Mouse (Mus musculus): Measurements from ENCODE around the gene Slbp.

The Slbp gene

DNA sequence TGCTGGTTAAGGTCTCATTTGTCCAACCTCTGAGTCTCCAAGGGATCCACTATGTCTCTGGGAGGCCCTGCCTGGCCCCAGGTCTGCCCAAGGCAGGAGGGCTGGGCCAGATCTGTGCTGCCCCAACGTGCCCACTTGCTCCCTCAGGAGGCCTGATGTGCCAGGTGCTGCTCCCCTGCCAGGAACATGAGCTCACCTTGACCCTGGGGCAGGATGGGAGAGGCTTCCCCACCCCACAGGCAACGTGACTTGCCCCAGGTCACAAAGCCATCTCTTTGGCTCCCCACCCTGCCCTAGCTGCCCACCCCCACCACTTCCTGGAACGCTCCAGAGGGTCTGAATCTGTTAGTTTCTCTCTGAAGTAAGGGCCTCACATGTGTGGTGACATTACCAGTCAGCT lies 28.7 kb upstream of the Slbp start:
- no peak for DNase-seq (ENCODE audit: low spot score)

DNA sequence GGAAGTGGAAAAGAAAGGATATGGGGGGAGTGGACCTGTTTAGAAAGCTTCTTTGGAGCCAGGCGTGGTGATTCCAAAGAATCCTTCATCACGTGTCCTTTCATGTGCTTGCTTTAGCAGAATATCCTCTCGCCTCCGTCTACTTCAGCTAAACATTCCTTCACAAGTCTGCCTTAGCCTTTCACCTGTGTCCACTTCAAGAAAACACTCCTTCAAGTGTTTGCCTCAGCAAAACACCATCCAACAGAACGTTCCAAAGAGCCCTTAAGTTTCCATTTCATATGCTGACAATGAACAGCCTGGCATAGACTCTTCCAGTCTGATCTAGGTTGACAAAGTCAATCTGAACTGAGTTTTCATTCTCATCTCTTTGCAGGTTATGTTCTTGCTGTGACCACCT lies 25.9 kb upstream of the Slbp start:
- DNase-seq (ENCODE audit: low spot score) = no peak

DNA sequence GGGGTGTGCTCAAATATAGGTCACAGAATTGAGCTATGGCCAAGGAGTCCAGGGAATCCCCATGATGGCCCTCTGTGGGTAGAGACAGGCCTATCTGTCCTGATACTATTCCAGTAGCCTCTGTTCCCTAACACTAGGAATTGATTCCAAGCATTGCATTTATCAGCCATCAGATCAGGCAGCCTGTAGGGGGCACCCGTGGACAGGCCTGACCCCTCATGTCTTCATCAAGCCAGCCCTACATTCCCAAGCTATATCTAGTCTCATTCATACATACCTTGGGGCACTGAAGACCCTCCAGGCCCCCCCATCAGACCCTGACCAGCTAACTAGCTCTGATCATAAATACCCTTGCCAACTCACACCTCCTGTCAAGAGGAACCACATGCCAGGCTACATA lies 23.6 kb upstream of the Slbp start:
- DNase-seq (ENCODE audit: low spot score) = no peak

DNA sequence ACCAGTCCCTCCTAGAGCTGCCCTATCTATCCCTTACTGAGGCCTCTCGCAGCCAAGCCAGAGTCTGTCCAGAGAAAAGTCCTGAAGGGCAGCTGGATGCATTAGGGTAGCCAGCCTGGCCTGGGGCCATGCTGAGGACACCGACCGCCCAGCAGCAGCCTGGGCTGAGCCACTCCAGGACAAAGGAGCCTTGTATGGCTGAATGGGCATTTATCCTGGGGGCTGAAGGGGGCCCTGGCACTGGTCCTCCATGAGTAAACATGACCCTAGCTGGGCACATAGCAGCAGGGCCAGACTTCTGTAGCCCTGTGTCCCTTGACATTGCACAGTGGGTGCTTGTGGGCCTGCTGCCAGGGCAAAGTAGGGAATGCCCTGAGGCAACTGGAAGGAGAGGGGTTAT lies 22.1 kb upstream of the Slbp start:
- no peak for DNase-seq (ENCODE audit: low spot score)

DNA sequence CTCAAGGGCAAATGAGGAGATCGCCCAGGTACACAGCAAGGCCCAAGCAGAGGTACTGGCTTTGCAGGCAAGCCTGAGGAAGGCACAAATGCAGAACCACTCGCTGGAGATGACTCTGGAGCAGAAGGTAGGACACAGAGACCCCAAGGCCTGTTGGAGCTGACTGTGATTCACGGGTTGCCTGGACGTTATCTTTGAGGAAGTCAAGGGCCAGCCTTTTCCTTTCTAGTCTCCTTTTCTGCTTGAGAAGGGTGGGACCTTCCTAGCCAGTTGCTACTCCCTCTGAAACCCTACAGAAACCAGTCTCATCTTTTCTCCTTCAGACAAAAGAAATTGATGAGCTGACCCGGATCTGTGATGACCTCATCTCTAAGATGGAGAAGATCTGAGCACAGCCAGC lies 19.3 kb upstream of the Slbp start:
- no peak for DNase-seq (ENCODE audit: low spot score)

DNA sequence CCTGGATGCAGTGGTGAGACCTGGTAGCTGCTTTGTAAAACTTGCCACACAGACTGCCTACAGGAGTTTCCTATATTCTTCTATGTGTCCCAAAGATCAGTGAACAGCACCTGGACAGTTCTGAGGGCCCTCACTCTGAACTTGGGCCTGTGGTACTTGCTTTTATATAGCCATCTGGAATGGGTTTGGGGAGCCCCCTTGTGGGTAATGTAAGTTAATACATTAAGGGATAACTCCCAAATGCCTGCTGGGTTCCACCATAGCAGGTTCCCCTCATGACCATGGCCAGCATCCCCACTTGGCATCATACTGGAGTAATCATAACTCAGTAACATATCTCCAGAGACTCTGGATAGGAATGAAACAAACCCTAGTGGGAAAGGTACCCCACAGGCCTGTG lies 15.8 kb upstream of the Slbp start:
- DNase-seq (ENCODE audit: low spot score) = no peak

DNA sequence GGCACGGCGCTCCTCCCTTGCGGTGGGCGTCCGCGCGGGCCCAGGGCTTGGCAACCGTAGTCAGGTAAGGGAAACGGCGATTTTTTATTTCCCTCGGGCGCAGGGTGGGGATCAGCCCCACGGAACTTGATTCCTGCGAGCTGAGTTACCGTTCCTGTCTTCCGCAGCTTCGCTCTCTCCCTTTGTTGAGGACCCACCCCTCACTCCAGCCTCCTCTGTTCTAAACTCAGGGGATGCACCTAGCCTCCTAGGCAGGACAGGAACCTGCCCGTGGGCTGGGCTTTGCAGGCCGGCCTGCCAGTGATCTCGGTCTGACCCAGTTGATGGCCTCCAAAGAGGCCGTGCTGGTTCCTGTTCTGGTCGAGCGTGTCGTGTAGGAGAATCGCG lies 6.3 kb upstream of the Slbp start:
- DNase-seq (ENCODE audit: low spot score) = no peak

DNA sequence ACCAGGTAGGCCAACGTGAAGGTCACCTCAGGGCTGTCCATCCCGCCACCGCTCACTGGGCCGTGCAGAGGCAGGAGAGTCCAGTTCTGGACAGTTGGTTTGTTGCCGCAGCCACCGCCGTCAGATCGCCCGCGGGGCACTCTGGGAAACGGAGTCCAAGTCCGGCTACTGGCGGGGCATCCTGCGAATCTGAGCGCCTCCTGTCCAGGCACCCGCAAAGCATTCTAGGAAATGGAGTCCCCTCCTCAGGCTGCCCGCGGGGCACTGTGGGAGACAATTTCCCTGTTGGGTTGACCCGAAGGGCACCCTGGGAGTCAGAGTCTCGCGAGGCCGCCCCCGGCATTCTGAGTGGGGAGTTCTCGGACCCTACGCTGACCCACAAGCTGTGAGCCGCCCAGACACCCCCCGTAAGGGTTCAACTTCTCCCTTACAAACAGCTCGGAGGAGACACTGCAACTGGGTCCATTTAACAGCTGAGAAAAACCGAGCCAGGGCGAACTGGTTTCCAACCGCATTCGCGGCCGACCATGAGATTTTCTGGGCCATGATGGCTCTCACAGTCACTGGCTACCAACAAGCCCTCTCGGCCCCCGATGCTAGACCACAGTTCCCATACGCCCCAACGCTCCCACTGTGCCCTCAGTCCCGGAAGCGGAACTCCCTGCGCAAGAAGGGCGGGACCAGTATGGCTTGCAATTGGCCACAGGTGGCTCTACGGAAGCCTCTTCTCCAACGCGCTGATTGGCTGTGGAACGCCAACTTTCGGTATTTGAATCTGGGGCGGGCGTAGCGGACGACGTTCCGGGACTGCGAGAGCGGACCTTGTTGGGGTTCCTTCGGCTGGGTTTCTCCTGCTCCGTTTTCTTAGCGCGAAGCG lies 5.7 kb upstream of the Slbp start, which contains the start of the genes Tacc3 and Tmem129:
TSS of gene Tacc3 (plus strand) at position 342 of the 877 bp plus-strand sequence.
TSS of gene Tmem129 (minus strand) at position 630 of the 877 bp plus-strand sequence.
- peak; percentile 87 for DNase-seq (ENCODE audit: low spot score)

DNA sequence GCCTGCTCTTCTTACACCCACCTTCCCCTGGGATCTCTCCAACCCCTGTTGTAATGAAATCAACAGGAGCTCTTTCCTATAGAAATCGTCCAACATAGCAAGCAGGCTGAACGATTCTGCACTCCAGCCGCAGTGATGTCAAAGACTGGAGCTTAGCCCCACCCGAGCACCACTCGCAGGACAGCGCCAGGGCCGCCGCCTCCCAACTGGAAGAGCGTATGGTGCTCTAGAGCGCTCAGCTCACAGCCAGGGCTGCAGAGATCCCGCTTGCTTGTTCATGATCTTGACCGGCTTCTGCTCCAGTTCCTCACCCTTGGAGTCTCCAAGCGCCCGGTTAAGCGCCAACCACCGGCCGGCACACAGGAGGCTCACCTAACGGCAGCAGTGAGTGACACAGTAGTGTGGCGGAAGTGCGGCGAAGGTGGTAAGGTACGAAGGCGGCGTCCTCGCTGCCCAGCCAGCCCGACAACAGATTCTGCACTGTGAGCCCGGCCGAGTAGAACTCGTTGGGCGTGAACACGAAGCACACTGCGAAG lies 4.9 kb upstream of the Slbp start:
- no peak for DNase-seq (ENCODE audit: low spot score)

DNA sequence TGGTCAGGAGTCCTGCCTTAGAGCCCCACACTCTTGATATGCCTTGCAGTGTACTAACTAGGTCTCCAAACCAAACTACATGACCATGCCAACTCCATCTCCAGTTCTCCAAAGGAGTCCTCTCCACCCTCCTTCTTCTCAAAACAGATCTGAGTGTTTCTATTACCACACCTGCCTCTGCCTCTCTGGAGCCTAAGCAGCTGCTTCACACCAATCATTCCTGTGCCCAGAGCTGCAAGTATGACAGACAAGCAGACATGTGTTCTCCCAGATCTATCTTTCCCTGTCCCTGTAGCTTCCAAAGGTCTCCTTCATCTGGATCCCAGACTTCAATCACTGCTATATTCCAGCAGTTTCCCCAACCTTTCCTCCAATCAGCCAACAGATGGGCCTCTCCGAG lies 4.4 kb upstream of the Slbp start:
- DNase-seq (ENCODE audit: low spot score) = no peak

DNA sequence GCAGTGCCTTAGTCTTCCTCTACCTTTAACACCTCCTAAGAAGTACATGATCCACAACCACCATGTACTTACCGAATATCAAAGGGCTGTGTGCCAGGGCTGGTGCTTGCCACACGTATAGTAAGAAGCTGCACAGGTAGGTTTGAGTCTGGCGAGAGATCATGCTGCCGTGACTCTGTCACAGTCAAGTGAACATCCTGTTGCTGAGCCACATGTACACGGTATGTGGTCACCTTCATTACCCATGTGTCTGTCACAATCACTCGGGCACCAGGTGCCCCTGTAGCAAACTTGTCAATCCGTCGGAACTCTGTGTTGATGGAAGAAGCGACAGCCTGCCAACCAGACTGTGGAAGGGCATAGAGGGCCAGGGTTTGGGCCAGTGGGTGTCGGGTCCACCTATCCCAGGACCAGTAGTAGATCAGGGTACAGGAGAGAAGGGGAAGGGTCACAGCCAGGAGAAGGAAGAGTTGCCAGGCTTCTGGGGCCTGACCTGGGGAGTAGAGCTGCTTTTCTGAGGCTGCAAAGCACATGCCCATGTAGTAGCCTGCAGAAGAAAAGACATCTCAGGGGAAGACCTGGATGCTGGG lies 3.0 kb upstream of the Slbp start:
- no peak for DNase-seq (ENCODE audit: low spot score)

DNA sequence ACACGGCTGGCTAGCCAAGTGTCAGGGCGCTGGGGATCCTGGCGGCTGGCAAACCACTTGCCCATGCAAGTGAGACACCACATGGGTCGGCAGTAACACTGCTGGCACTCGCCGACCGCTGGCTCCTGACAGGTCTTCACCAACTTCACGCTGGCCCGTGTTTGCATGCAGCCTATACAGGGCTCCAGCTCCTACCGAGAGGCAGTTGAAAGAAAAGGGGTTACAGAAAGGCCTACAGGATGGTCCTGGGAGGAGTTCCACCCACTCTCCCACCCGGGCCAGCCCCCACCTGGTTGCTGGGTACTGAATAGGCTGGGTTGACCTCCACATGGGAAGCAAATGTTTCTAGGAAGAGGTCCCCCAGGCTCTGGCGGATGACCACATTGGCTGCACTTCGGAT lies 2.0 kb upstream of the Slbp start:
- no peak for DNase-seq (ENCODE audit: low spot score)

DNA sequence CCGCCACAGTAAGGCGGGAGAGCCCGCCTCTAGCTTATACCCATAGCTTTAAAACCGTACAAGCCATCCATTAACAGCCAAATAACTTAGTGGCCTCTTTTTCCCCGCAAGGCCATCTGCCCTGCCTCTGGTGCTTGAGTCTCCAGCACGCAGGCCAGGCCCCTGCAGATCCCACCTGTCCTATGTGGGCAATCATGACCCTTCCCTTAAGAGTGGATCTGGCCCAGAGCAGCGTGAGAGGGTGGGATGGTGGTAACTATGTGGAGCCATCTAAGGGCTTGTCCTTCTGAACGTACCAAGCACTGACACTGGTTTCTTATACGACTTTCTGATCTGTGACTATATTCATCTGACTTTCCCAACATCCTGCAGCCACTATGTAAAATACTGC lies 404 bp upstream of the Slbp start:
- DNase-seq (ENCODE audit: low spot score) = no peak

DNA sequence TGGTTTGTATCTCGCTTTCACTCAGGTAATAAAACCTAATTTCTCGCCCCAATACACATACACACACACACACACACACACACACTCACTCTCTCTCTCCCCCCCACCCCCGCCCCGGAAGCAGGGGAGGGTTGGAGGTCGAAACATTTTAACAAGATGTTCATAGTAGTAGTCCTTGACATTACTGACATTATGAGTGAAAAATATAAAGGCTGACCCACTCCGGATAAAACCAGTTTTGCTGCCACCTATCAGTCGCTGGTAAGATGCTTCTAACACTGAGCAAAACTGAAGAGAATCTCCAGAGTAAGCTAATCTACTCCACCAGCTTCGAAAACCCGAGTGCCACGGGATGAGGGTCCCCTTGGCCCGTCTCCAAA lies 843 bp downstream of the Slbp start:
- no peak for DNase-seq (ENCODE audit: low spot score)

DNA sequence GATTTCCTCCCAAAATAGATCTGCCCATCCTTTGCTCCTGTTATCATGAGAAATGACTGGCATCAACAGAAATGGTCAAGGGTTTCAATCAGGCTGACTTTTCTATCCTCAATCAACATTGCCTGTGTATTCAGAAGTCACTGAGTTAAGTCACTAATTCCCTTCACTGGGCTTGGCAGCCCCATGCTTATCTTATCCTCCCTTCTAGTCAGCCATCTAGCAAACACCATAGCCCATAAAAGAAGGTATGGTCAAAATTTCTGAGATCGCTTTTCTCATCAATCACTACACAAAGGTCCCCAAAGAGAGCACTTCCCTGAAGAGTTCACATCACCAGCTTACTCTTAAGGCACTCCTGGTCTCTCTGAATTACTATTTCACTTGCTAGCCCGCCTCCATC lies 1.4 kb downstream of the Slbp start:
- no peak for DNase-seq (ENCODE audit: low spot score)

DNA sequence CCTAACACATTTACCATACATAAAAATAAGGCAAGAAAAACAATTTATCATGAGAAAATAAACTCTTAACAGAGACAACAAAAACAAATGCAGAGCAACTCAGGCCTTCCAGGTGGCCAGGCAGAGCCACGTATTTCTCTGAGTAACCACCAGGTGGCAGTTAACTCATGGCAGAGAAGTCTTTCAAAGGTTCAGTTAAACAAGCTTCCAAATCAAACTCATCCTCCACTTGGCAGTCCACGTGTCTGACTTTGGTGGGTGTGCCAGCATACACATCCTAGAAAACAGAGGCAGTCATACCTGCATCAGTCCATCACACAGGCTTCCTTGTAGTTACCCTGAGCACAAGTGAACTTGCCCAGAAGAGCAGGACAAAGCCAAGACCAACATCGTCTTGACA lies 11.7 kb downstream of the Slbp start:
- no peak for DNase-seq (ENCODE audit: low spot score)

DNA sequence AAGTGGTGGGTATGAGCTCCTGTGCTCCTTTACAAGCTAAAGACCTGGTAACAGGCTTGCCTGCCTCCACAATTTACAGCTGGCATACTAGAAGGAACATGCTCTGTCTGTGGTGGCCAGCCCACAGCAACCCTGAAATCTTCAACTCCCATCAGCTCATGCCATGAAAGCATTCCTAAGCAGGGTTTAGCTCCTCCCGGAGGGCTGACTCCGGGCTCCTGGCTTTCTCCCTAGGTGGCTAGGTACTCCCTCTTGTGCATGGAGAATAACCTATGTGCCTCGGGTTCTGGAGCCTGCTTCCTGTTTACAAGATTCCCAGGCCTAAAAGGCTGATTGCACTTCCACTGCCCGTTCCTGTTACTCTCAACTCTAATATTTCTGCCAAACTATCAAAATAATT lies 13.5 kb downstream of the Slbp start:
- no peak for DNase-seq (ENCODE audit: low spot score)

DNA sequence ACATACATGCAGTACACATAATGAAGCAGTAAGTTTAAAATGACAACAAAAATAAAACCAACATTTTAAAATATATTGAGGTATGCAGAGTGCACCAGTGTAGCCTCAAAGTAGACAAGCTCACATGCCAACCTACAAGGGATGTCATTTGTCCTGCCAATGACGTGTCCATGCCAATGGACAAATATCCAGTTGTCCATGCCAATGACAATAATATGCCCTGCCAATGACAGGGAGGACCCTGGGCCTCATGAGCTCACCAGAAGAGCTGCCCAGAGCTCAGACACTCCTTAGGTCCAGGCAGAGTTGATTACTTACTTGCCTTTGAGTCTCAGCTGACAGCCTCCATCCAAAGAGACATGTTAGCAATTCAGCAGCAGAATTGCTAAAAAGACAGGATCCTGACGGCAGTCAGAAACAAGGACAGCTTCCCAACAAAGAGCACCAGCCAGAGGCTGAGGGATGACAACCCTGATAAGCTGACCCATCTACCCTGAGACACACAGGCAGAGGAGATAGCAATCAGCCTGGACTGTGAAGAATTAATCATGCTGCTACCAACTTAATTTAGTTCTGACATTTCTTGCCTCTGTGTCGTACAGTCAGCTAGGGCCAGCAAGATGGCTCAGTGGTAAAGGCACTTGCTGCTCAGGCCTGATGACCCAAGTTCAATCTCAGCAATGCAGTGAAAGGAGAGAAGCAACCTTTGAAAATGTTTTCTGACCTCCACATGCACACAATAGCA lies 14.6 kb downstream of the Slbp start:
- no peak for DNase-seq (ENCODE audit: low spot score)

DNA sequence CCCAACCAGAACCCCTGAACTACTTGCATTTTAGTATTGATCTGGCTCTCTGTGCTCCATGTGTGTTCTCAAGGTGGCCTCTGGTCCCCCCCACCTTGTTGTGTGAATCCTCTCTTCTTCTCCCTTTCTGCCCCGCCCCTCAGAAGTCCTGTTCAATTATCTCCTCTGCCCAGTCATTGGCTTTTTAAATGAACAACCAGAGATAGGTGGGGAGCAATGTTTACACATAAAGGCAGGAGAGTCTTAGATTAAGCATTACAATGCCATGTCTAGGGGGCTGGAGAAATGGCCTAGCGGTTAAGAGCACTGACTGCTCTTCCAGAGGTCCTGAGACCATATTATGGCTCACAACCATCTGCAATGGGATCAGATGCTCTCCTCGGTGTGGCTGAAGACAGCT lies 17.0 kb downstream of the Slbp start:
- no peak for DNase-seq (ENCODE audit: low spot score)

DNA sequence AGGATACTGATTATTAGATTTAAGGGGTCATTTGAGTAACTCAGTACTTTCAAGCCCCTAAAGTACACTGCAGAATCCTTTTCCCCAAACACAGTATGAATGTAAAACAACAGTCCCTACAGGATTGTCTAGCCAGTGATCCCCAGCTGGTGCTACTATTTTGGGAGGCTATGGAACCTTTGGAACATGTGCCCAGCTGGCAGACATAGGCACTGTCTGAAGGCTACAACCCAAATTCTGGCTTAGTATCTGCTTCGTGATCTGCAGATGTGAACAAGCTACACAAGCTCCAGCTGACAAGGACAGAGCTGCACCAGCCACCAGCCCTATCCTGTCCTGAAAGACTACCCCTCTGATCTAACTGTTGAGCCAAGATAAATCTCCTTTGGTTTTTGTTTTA lies 19.8 kb downstream of the Slbp start:
- no peak for DNase-seq (ENCODE audit: low spot score)

DNA sequence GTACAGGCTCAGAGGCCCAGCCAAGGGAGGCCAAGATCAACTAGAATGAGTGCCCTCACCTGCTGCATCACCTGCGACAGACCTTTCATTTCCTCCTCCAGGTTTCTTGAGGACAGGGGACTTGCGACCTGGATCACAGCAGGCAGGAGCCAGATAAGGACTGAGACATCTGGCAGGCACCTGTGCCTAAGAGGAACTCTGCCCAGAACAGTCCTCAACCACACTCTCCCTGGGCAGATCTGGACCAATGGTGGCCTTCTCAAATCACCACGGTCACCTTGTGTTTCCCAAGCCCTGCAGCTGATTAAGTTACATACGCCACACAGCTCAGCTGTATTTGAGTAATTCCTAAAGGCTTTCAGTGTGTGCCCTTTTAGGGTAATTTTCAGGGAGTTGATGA lies 21.8 kb downstream of the Slbp start:
- no peak for DNase-seq (ENCODE audit: low spot score)

DNA sequence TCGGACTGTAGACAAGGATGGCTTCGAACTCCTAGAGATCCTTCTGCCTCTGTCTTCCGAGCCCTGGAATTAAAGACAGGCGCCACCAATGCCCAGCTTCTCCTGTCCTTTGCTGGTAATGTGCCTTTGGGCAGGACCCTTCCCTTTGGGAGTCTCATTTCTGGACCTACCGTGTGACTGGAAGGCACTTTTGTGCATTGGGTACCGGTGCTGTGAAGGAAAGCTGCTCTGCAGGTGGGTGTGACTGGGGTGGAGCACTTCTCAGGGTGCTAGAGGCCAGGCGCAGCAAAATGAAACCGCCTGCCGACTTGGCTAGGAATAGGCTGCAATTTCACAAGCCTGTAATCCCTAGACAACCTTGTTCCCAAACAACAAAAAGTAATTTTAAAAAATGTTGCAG lies 22.3 kb downstream of the Slbp start:
- DNase-seq (ENCODE audit: low spot score) = no peak
